Mouse (Mus musculus): ENCODE measurements around the gene Ampd2.

GRCm38 (mm10) chr3:108105281-108105680, 18.8 kb upstream of the Ampd2 start:
- TF ChIP-seq CTCF (IDR thresholded peaks at IDR 0.05; ENCODE audit: low read depth) (peak; percentile 65), EP300 (IDR thresholded peaks at IDR 0.05; ENCODE audit: low read depth) (peak; percentile 45; the same call in 1 of the 2 replicates)

Measured in liver, embryonic 14.5 days (tissue).